Mouse (Mus musculus): ENCODE measurements around the gene Enkur.

Gene Enkur

DNA sequence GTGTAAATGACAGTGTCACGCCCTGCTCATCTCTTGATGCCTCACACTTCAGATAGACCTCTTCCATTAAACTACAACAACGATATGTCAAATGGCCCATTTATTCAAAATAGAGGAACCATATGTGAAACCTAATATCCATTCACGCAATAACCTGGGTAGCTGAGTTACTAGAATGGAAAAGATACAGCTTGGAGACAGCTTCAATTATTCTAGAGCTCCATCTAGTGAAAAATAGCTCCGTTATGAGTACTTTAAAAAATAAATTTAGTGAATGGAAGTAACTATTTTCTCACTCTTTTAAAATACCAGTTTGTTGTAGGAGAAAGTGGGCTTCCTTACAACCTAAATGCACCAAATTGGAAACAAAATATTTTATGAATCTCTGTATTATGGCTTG, 16.6 kb downstream of the Enkur start:
- DNase-seq (ENCODE audit: low spot score in 2 of 2) = no peak

GRCm38 (mm10) chr2:21187576-21187975, 17.6 kb downstream of the Enkur start:
- DNase-seq (ENCODE audit: low spot score in 2 of 2) = peak in 1 of 2 experiments; percentile 53

DNA sequence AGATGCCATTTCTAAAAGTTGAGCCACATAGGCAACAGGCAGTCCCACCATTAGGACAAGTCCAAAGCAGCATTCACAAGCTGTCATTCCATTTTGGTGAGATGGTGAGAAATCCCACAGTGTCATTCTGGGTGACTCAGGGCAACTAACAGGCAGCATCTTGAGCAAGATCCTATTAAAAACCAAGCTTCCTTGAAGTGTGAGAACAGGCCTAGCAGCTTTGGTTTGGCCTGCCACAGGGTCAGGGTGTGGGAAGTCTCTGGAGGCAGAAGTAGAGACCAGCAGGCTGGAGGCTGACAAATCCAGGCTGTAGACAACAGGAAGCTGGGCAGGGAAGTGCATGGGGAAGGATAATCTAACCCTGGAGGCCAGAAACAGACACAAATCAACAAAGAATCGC, 22.4 kb downstream of the Enkur start:
- no peak for DNase-seq (ENCODE audit: low spot score in 2 of 2)

DNA sequence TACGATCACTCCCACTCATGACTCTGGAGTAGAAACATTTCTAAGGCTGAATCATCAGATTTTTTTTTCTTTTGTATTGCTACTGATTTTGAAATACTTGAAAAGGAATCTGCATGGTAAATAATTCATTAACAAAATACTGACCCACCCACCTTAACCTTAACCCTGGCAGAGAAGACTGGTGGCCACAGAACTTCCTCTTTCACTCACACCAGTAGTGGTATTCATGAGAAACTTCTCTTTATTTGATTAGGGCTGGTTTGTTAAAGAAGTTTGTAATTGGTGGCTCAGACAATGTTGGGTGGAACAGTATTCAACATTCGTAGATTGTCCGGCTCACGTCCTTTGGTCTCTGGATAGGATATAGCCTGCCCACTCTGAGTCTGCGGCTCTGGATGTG, 26.0 kb downstream of the Enkur start:
- DNase-seq (ENCODE audit: low spot score in 2 of 2) = no peak

DNA sequence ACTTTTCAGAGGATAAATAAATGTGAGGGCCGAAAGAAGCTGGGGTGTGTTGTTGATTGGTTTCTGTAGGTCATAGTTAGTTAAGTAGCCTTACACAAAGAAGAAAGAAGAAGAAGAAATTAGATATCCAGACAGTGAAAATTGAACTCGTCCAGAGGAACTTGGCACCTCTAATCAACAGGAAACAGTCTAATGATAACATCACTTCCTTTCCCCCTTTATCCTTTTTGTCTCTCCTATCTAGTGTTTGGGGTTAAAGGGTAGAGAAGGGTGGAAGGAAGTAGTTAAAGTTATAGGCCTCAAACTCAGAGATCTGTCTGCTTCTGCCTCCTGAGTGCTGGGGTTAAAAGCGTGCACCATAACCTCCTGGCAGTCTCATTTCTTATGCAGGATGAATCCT, 32.4 kb downstream of the Enkur start:
- DNase-seq (ENCODE audit: low spot score in 2 of 2) = no peak

GRCm38 (mm10) chr2:21167916-21168315, 37.2 kb downstream of the Enkur start:
- no peak for DNase-seq (ENCODE audit: low spot score in 2 of 2)

- no peak for DNase-seq (ENCODE audit: low spot score in 2 of 2)
These were observed 40.9 kb downstream of the Enkur start for GRCm38 (mm10) chr2:21164296-21164695.

DNA sequence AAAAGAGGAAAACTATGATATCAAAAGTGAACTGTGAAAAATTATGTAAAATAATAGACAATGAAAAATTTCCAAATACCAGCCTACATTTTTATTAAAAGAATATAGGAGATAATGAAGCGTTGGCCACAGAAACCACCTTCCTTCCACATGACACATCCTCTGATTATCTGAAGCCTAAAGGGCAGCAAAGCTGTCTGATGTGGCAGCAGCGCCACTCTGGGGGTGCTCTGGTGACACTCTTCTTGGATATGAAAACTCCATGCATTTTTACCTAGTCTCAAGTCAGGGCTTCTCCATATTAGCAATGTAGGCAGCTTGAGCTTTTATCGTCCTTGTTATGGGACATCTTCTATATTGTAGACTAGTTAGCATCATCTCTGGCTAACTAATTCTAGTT, 51.7 kb downstream of the Enkur start:
- DNase-seq (ENCODE audit: low spot score in 2 of 2) = no peak

GRCm38 (mm10) chr2:21147169-21147568, 58.0 kb downstream of the Enkur start:
- no peak for DNase-seq (ENCODE audit: low spot score in 2 of 2)

DNA sequence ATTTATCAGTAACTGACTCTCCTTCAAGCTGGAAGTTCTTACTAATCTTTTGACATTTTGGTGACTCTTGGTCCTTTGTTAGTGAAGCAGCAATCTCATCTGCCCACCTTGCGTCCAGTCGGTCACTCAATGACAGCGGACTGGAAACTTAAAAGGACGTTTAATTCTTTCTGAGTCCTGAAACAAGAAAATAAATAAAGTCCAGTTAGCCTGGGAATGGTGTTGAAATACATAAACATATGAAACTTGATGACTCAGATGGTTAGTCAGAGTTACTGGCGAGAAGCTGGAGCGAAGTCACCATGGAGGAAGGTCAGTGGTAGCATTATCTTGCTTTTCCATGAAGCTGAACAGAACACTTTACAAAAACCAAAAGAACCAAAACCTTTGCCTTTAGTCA, 58.7 kb downstream of the Enkur start:
- DNase-seq (ENCODE audit: low spot score in 2 of 2) = no peak

DNA sequence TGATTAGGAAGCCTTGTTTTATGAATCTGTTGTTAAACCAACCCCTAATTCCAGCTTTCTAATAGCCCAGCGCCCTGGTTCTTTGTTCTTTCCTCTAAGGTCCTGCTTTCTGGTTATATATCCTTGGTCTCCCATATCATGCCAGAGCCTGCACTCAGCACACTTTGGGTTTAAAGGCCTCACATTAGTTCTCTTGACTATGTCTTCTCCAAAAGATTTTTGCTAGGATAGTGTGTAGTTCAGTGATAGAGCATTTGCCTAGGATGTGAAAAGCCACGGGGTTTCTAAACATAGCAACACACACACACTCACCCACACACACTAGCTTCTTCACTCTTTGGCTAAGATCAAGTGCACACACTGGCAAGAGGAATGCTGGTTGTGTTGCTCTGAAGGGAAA, 62.5 kb downstream of the Enkur start:
- DNase-seq (ENCODE audit: low spot score in 2 of 2) = no peak

DNA sequence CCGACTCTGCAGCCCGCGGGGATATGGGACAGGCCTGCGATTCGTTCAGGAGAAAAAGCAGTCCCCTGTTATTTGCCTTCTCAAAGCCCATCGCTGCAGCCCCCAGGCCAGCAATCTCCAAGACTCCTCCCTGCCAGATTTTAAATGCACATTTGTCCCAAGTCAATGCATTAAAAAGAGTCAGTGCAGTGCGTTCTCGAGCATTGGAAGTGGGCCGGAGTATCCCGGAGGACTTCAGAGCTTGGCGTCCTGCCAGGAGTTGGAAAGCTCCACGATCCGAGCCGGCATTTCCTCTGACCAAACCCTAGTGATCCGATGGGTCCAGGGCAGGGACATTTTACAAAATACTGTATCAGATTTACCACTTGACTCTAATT, 63.0 kb downstream of the Enkur start:
- DNase-seq (ENCODE audit: low spot score in 2 of 2) = peak; percentile 14 to 38

- DNase-seq (ENCODE audit: low spot score in 2 of 2) = peak; percentile 7 to 20
These were observed 63.5 kb downstream of the Enkur start for GRCm38 (mm10) chr2:21141520-21142203.

- no peak for DNase-seq (ENCODE audit: low spot score in 2 of 2)
These were observed 64.0 kb downstream of the Enkur start for GRCm38 (mm10) chr2:21141189-21141519.
